Mouse (Mus musculus) heart, embryonic 14.5 days (tissue): ENCODE results near the gene Ttc41. TPM values are rescaled to one million over a fixed set of nuclear protein-coding genes. Genes with fewer than 3 reads are reported as not detected.

Experiments
- ATAC-seq: fragments of 200-750 bp; cut with Nextera tagmentation; 2 replicates; pipeline ENCODE4 v1.8.0; 2017; ENCODE audit warnings: low read depth, moderate TSS enrichment; ENCODE audit not compliant: insufficient number of reproducible peaks, insufficient read depth, low FRiP score
- H3K27ac ChIP-seq, 2 experiments: fragments of 200-500 bp in 1 of 2; fragments of 300-500 bp in 1 of 2; sonication (generic) in 1 of 2; replicated peaks in 1 of 2; 2 replicates each; pipeline ENCODE4 v1.5.1; 2012 to 2014; ENCODE audit warnings: low read depth in 2 of 2, low read length in 2 of 2, control low read depth in 1 of 2, mild to moderate bottlenecking in 1 of 2, mixed read lengths in 1 of 2; ENCODE audit not compliant: control insufficient read depth in 1 of 2, insufficient read depth in 1 of 2
- H3K27me3 ChIP-seq: fragments of 300-500 bp; sonication (generic); 2 replicates; pipeline ENCODE4 v1.6.1; 2014; ENCODE audit warnings: mild to moderate bottlenecking, low read length, control low read depth; ENCODE audit not compliant: control insufficient read depth, insufficient read depth
- H3K36me3 ChIP-seq: fragments of 300-500 bp; sonication (generic); 2 replicates; pipeline ENCODE4 v1.6.1; 2014; ENCODE audit warnings: mild to moderate bottlenecking, control low read depth, low read length, mixed read lengths; ENCODE audit not compliant: control insufficient read depth, insufficient read depth
- H3K4me1 ChIP-seq, 2 experiments: fragments of 200-500 bp in 1 of 2; fragments of 300-500 bp in 1 of 2; sonication (generic) in 1 of 2; 2 replicates each; pipeline ENCODE4 v1.6.1; 2012 to 2014; ENCODE audit warnings: low read length in 2 of 2, control low read depth in 1 of 2, mixed read lengths in 1 of 2; ENCODE audit not compliant: control insufficient read depth in 2 of 2, insufficient read depth in 2 of 2
- H3K4me2 ChIP-seq: fragments of 300-500 bp; sonication (generic); 2 replicates; pipeline ENCODE4 v1.6.1; 2014; ENCODE audit warnings: mild to moderate bottlenecking, low read length
- H3K4me3 ChIP-seq, 2 experiments: fragments of 200-500 bp in 1 of 2; fragments of 300-500 bp in 1 of 2; sonication (generic) in 1 of 2; 2 replicates each; pipeline ENCODE4 v1.5.1; 2012 to 2014; ENCODE audit warnings: low read length in 2 of 2, mild to moderate bottlenecking in 2 of 2, control low read depth in 1 of 2, low read depth in 1 of 2, moderate library complexity in 1 of 2; ENCODE audit not compliant: control insufficient read depth in 1 of 2, insufficient read depth in 1 of 2
- H3K9ac ChIP-seq: fragments of 300-500 bp; sonication (generic); 2 replicates; pipeline ENCODE4 v1.6.1; 2014; ENCODE audit warnings: mild to moderate bottlenecking, low read length
- H3K9me3 ChIP-seq: fragments of 300-500 bp; sonication (generic); 2 replicates; pipeline ENCODE4 v1.6.1; 2016; ENCODE audit warnings: low read length, control low read depth; ENCODE audit not compliant: control insufficient read depth
- WGBS: fragments of 180-500 bp; shearing (Covaris S2); extraction: QIAGEN DNeasy Blood & Tissue Kit; methylation state at CpG from one replicate; pipeline ENCODE4 v1.1.7; 2014; 5-methylcytosine and 5-hydroxymethylcytosine counted together
- polyA plus RNA-seq: library from polyadenylated mRNA; unstranded; fragments of >200 nt; fragmentation: Nextera tagmentation; extraction: Ambion mirVana; gene quantifications from 2 replicates; pipeline ENCODE4 v1.2.1, GENCODE M21; 2014

Ttc41 gene
- polyA plus RNA-seq, 1 experiment from 2014 or later: 1.5 TPM

DNA sequence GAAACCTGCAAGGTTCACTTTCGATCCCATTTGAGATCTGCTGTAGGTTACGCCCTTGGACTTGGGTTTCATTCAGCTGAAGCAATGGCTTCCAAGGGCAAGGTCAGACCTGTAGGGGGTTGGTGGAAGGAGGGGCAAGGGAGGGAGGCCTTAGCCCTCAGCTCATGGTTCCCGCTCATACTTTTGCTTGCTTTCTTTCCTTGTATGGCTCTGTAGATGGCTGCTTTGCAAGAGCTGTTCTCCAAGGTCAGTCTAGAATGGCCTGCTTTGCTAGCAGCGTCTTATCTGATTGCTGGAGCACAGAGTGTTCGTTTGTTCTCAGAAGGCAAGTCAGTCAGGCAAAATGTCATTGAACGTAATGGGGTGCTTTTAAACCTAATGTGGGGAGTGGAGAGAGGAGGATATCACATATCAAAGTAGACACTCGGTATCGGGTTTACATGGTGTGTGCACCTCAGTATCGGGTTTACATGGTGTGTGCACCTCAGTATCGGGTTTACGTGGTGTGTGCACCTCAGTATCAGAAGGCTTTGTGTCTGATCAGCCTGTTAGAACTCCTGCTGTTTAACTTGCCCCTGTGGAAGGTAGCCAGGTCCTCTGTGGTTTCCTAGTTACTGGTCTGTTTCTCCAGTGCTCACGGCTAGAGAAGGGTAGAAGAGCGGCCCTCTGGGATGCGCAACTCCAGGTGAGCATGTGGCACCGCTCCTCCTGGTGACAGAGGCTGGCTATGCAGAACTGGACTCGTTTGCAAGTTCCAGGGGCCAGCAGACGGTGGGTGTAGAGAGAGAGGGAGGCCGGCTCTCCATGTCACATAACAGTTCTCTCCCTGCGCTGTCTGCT lies 108.9 kb downstream of the Ttc41 start:
- H3K4me1 ChIP-seq: peaks cover 24 to 33% of the 10 kb centered on the region in 2 experiments
- H3K9ac ChIP-seq: no peak overlapping the region; the same call in 1 of the 2 replicates
- 62% methylated on average over 19 of the region's 19 CpGs for WGBS
- no peaks in the 10 kb centered on the region for H3K9me3 ChIP-seq
- no peaks in the 10 kb centered on the region for H3K27me3 ChIP-seq
- H3K4me3 ChIP-seq: no peak overlapping the region
- ATAC-seq: no peak
- no peak overlapping the region for H3K4me2 ChIP-seq
- H3K36me3 ChIP-seq: peaks cover 25% of the 10 kb centered on the region
- H3K27ac ChIP-seq: peak overlapping the region; percentile 62 to 69

DNA sequence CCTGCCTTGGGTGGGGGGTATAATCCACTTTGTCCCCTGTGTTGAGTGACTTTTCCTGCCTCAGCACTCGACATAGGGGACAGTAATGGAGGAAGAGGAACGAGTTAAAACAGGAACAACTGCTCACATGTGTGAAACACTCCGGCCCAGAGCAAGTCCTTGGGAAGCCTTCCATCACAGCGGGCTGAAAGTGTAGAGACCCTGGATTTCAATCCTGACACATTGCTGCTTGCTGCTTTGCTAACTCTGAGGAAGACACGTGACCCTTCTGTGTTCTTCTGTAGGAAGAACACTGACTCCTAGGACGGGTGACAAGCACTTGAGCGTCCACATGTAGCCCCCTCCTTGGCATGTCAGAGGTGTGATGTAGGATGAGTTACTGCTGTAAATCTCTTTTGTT lies 109.5 kb downstream of the Ttc41 start:
- 77% methylated on average over 7 of the region's 7 CpGs for WGBS
- no peak for ATAC-seq

DNA sequence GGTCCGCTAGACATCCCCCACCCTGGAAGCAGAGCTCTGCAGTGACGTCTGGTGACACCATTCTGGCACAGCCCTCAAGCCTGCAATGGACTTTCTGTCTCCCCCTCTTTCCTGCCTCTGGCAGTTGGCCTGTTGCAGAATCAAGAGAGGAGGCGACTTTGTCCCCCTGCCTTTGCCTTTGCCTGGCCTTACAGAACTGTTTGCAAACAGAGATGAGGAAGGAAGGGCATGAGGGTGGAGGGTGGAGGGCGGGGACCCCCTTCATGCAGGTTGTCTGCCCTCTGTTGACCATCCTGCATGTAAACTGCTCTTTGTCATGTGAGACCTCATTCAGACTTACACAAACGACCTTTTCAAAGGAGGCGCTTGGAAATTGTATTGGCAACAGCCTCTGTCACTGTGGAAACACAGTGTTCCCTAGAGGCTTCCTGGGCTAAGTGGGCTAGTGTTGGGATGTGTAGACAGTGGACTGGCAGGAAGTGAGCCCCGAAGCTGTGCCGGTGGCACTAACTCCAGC lies 114.1 kb downstream of the Ttc41 start:
- Histone ChIP-seq H3K27me3 (no peaks in the 10 kb centered on the region), H3K4me2 (peak overlapping the region; percentile 16; the same call in 1 of the 2 replicates), H3K9me3 (no peaks in the 10 kb centered on the region), H3K9ac (peak overlapping the region; percentile 34; the same call in 1 of the 2 replicates), H3K4me1 (peaks cover 18 to 28% of the 10 kb centered on the region in 2 experiments), H3K36me3 (peaks cover 60% of the 10 kb centered on the region), H3K4me3 (no peak overlapping the region), H3K27ac (peak overlapping the region; percentile 60 to 81)
- WGBS: 39% methylated on average over 8 of the region's 8 CpGs
- ATAC-seq: peak; percentile 52

More for the DNA sequence above, 109.5 kb downstream of the Ttc41 start:
- no peak overlapping the region; the same call in 1 of the 2 replicates for H3K9ac ChIP-seq
- no peak overlapping the region for H3K4me2 ChIP-seq
- no peak overlapping the region for H3K4me3 ChIP-seq
- H3K27ac ChIP-seq: peak overlapping the region in 1 of 2 experiments; percentile 62; a peak in 1 of 4 replicates
- H3K4me1 ChIP-seq: peaks cover 30 to 39% of the 10 kb centered on the region in 2 experiments
- H3K36me3 ChIP-seq: peaks cover 27% of the 10 kb centered on the region
- H3K27me3 ChIP-seq: no peaks in the 10 kb centered on the region
- no peaks in the 10 kb centered on the region for H3K9me3 ChIP-seq

DNA sequence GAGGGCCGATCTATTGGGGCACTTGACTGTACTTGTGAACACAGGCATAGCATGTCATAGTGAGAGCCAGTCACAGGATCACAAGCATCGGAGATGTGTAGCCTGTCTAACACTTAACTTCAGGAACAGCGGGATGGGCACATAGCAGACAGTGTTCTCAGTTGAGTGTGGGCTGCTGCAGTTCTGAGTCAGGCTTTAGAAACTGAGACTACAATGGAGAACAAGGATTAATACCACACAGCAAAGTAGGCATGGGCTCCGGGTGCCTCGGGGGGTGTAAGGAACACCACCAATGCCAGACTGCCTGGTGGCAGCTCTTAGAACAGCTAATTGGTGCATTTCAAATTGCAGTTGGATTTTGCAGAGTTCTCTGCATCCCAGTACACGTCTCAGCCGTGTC lies 115.4 kb downstream of the Ttc41 start:
- WGBS: 91% methylated on average over 7 of the region's 7 CpGs
- H3K36me3 ChIP-seq: peaks cover 63% of the 10 kb centered on the region
- H3K4me1 ChIP-seq: peaks cover 21 to 28% of the 10 kb centered on the region in 2 experiments
- H3K27ac ChIP-seq: no peak overlapping the region
- no peak overlapping the region for H3K9ac ChIP-seq
- H3K4me2 ChIP-seq: no peak overlapping the region
- H3K9me3 ChIP-seq: no peaks in the 10 kb centered on the region
- H3K27me3 ChIP-seq: no peaks in the 10 kb centered on the region
- no peak overlapping the region for H3K4me3 ChIP-seq
- ATAC-seq: no peak

DNA sequence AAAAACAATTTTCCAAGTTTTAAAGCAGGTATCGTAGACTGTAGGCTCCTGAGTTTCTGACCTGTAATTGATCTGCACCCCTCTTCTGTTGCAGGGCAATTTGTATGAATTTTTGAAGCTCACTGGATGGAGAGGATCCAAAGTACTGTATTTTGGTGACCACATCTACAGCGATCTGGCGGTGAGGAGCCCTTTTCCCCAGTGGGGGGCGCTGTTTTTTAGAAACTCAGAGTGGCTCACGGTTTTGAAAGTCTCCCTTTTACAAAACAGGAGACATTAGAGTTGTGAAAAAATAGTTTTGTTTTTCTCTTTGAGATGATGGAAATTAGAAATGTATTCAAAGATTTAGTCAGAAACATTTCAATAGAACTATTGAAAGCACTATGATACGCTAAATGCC lies 118.5 kb downstream of the Ttc41 start:
- Histone ChIP-seq H3K9ac (no peak overlapping the region), H3K4me3 (no peak overlapping the region), H3K4me1 (peaks cover 19 to 29% of the 10 kb centered on the region in 2 experiments), H3K9me3 (no peaks in the 10 kb centered on the region), H3K36me3 (peaks cover 56% of the 10 kb centered on the region), H3K27me3 (no peaks in the 10 kb centered on the region), H3K4me2 (no peak overlapping the region), H3K27ac (no peak overlapping the region)
- ATAC-seq: no peak
- 83% methylated on average over 6 of the region's 6 CpGs for WGBS

DNA sequence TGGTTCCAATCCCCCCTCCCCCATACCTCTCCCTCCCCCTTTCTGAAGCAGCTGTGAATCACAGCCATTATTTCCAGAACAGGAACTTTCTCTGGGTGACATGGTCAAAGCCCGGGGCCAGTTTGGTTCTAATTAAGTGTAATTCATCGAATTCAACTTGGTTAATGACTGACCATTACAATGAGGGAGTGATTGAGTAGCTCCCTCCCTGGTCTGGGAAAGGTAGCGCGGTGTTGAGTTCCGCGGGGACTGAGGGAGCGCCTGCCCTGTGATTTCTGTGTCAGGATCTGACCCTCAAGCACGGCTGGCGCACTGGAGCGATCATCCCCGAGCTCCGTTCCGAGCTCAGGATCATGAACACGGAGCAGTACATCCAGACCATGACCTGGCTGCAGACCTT lies 119.3 kb downstream of the Ttc41 start:
- Histone ChIP-seq H3K9me3 (no peaks in the 10 kb centered on the region), H3K4me1 (peaks cover 12 to 21% of the 10 kb centered on the region in 2 experiments), H3K27me3 (no peaks in the 10 kb centered on the region), H3K4me3 (no peak overlapping the region), H3K36me3 (peaks cover 56% of the 10 kb centered on the region), H3K4me2 (no peak overlapping the region), H3K27ac (peak overlapping the region in 1 of 2 experiments; percentile 90; a peak in 1 of 4 replicates), H3K9ac (no peak overlapping the region)
- ATAC-seq: no peak
- 86% methylated on average over 14 of the region's 14 CpGs for WGBS

DNA sequence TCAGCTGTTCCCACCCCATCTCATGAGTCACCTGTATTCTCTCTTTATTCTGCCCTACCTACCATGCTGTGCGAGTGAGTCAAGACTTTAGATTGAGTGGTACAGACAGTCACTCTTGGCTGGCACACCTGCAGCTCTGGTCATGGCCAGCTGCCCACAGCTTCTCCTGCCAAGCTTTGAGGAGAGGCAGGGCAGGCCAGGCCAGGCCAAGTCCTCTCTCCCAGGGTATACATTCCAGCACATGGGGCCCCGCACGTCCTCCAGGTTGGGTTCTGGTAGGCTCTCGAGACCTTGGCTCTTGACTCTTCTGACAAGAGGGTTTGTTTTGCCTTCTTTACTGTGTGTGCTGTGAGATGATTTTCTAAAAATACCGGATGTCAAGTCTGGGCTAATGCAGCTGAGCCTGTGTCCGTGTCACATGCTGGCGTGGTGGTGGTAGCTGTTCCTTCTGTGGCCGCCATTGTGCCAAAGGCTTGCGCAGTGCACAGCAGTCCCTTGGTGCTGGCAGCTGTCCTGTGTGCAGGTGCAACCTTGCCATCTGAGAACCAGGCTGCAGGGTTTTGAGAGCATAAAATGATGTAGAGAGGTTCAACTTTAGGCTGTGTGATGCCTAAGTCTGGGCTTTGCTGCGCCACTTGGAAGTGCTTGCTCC lies 120.4 kb downstream of the Ttc41 start:
- Histone ChIP-seq H3K9me3 (no peaks in the 10 kb centered on the region), H3K4me2 (no peak overlapping the region), H3K27me3 (no peaks in the 10 kb centered on the region), H3K4me1 (peaks cover 9 to 16% of the 10 kb centered on the region in 2 experiments; a peak in 3 of 4 replicates), H3K9ac (peak overlapping the region; percentile 46; the same call in 1 of the 2 replicates), H3K27ac (peak overlapping the region; percentile 71 to 90), H3K36me3 (peaks cover 48% of the 10 kb centered on the region), H3K4me3 (no peak overlapping the region)
- WGBS: 54% methylated on average over 10 of the region's 10 CpGs
- peak; percentile 86 for ATAC-seq
